Mouse (Mus musculus): ENCODE measurements at regions not wholly inside any gene's neighbourhood (a gene's known extent, or its start where the extent isn't known, plus 50 kb on each side); places are given as distances from the start of the nearest gene placed in this dataset.

DNA sequence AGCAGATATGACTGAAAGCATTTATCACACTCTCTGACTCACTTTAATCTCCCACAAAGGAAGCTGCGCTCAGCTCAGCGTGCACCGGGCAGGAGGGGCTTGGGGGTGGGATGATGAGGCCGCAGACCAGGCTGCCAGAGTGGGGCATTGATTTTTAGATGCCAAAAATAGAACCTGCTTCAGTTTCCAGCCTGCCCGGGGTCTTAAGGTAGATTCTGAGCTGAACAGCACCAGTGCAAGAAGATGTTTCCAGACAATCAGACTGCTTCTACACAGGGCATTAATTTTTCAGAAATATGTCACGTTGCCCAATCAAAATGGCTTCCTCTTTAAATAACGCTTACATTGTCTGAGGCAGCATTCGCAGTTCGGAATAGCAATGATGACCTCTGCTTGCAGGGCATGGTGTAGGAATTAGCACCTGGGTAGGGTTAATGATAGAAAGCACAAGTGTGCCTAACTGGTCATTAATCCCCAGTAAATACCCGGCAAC, 2772.7 kb upstream of the 5930422O12Rik start:
- TF ChIP-seq CTCF (IDR thresholded peaks at IDR 0.05; ENCODE audit: borderline replicate concordance, insufficient read depth, low read depth, low read length) = no peak
- TF ChIP-seq POLR2A (IDR thresholded peaks at IDR 0.05; ENCODE audit: borderline replicate concordance, insufficient read depth, low read length) = no peak
